Mouse (Mus musculus) small intestine, adult 2 months (tissue): ENCODE results near the gene Ski.

Experiments used
- CTCF ChIP-seq: fragments of 200-500 bp; IDR thresholded peaks from 2 replicates; pipeline ENCODE4 v1.5.1; 2012; ENCODE audit warnings: low read depth, mild to moderate bottlenecking, control low read depth, inconsistent platforms, low read length, moderate library complexity, mixed read lengths; ENCODE audit not compliant: insufficient replicate concordance, insufficient read length; ENCODE audit errors: extremely low read depth
- POLR2A ChIP-seq: fragments of 200-500 bp; IDR thresholded peaks from 2 replicates; pipeline ENCODE4 v1.6.1; 2012; ENCODE audit warnings: low read depth, mild to moderate bottlenecking, control low read depth, inconsistent platforms, low read length, moderate library complexity

GRCm38 (mm10) chr4:155135909-155136585, 86.3 kb downstream of the Ski start:
- TF ChIP-seq CTCF (no peak), POLR2A (no peak)
